Mouse (Mus musculus) kidney, postnatal 14 days (tissue): Measurements from ENCODE around the gene Zfp628.

ENCODE experiments used
- DNase-seq: peaks from one replicate; pipeline ENCODE4 v3.0.0; 2022; ENCODE audit warnings: mixed read lengths

Zfp628 gene

GRCm38 (mm10) chr7:4915007-4915665 lies at the start of gene Zfp628:
Gene Zfp628, plus strand, starts transcription at chr7:4915217.
- DNase-seq, result peak; percentile 96

GRCm38 (mm10) chr7:4865579-4866493 lies 49.2 kb upstream of the Zfp628 start:
- peak; percentile 97 for DNase-seq

- DNase-seq, result no peak
Observed at GRCm38 (mm10) chr7:4866631-4867180, 48.3 kb upstream of the Zfp628 start.

- DNase-seq, result no peak
Observed at GRCm38 (mm10) chr7:4870133-4870532, 44.9 kb upstream of the Zfp628 start, which contains the start of gene Isoc2b. Gene Isoc2b, minus strand, starts transcription at chr7:4870258.

- DNase-seq, result peak; percentile 94
Observed at GRCm38 (mm10) chr7:4876753-4877221, 38.2 kb upstream of the Zfp628 start, which contains the start of gene Isoc2a. Gene Isoc2a, plus strand, starts transcription at chr7:4877153.

- no peak for DNase-seq
Observed at GRCm38 (mm10) chr7:4877226-4877625, 37.8 kb upstream of the Zfp628 start.

GRCm38 (mm10) chr7:4878186-4878585 lies 36.8 kb upstream of the Zfp628 start:
- DNase-seq, result peak; percentile 39

GRCm38 (mm10) chr7:4879036-4879435 lies 36.0 kb upstream of the Zfp628 start:
- peak; percentile 24 for DNase-seq

GRCm38 (mm10) chr7:4886680-4887079 lies 28.3 kb upstream of the Zfp628 start:
- no peak for DNase-seq

- no peak for DNase-seq
Observed at GRCm38 (mm10) chr7:4895186-4895585, 19.8 kb upstream of the Zfp628 start.

GRCm38 (mm10) chr7:4898851-4899648 lies 16.0 kb upstream of the Zfp628 start:
- DNase-seq, result no peak

GRCm38 (mm10) chr7:4899649-4900522 lies 15.1 kb upstream of the Zfp628 start:
- no peak for DNase-seq

- no peak for DNase-seq
Observed at GRCm38 (mm10) chr7:4900523-4900851, 14.5 kb upstream of the Zfp628 start.

GRCm38 (mm10) chr7:4901171-4901570 lies 13.8 kb upstream of the Zfp628 start:
- DNase-seq, result no peak

GRCm38 (mm10) chr7:4902404-4902803 lies 12.6 kb upstream of the Zfp628 start:
- no peak for DNase-seq

GRCm38 (mm10) chr7:4906466-4906950 lies 8.5 kb upstream of the Zfp628 start, which contains the start of gene Gm36210:
Gene Gm36210, minus strand, starts transcription at chr7:4906516.
- no peak for DNase-seq

- peak; percentile 66 for DNase-seq
Observed at GRCm38 (mm10) chr7:4911561-4911960, 3.5 kb upstream of the Zfp628 start.

- DNase-seq, result no peak
Observed at GRCm38 (mm10) chr7:4912248-4912647, 2.8 kb upstream of the Zfp628 start.

GRCm38 (mm10) chr7:4915669-4916416 lies 826 bp downstream of the Zfp628 start:
- peak; percentile 43 for DNase-seq

GRCm38 (mm10) chr7:4917494-4917893 lies 2.5 kb downstream of the Zfp628 start:
- DNase-seq, result no peak

GRCm38 (mm10) chr7:4918681-4919080 lies 3.7 kb downstream of the Zfp628 start:
- no peak for DNase-seq
